34 mouse cellular contexts compared by ENCODE assay signal in genomic region chr8:55028371-55028770, GRCm38 (mm10).
"Had no signal": no experiment of that assay in that cellular context is flagged by ENCODE, and none has a peak within 500 bp of the region (broad histone marks: within the 10 kb centered on the region; RNA-seq: fewer than 3 reads in every experiment).

No protein-coding gene starts in this region.

- H3K36me3 ChIP-seq: heart, embryonic 10.5 days; heart, embryonic 12.5 days; heart, embryonic 13.5 days; heart, embryonic 15.5 days; hindbrain, embryonic 10.5 days; hindbrain, embryonic 12.5 days; hindbrain, embryonic 13.5 days; hindbrain, embryonic 15.5 days; intestine, embryonic 15.5 days; kidney, embryonic 15.5 days had no signal

- H3K27me3 ChIP-seq: heart, embryonic 12.5 days; heart, embryonic 13.5 days; heart, embryonic 15.5 days; hindbrain, embryonic 12.5 days; hindbrain, embryonic 13.5 days; hindbrain, embryonic 15.5 days; intestine, embryonic 15.5 days; kidney, embryonic 15.5 days had no signal

- ATAC-seq: hindbrain, embryonic 16.5 days; hindbrain, postnatal 0 days; inflammation-experienced regulatory T-cells, adult 6 months; intestine, embryonic 15.5 days; intestine, embryonic 16.5 days; intestine, postnatal 0 days had no signal

- H3K9me3 ChIP-seq: heart, embryonic 10.5 days; heart, embryonic 12.5 days; heart, embryonic 13.5 days; heart, embryonic 15.5 days; hindbrain, embryonic 10.5 days; hindbrain, embryonic 12.5 days; hindbrain, embryonic 13.5 days; hindbrain, embryonic 15.5 days; intestine, embryonic 15.5 days; kidney, embryonic 15.5 days had no signal

- H3K4me3 ChIP-seq: heart, adult 2 months; heart, embryonic 10.5 days; heart, embryonic 12.5 days; heart, embryonic 13.5 days; heart, embryonic 15.5 days; hindbrain, embryonic 10.5 days; hindbrain, embryonic 12.5 days; hindbrain, embryonic 13.5 days; hindbrain, embryonic 15.5 days; intestine, embryonic 15.5 days; kidney, embryonic 15.5 days had no signal

- H3K27ac ChIP-seq: heart, adult 2 months; heart, embryonic 10.5 days; heart, embryonic 13.5 days; heart, embryonic 15.5 days; hindbrain, embryonic 10.5 days; hindbrain, embryonic 12.5 days; hindbrain, embryonic 13.5 days; hindbrain, embryonic 14.5 days; hindbrain, embryonic 15.5 days; hindbrain, postnatal 0 days; intestine, embryonic 15.5 days; kidney, embryonic 15.5 days; kidney, postnatal 0 days had no signal

- H3K9ac ChIP-seq: heart, embryonic 12.5 days; heart, embryonic 13.5 days; heart, embryonic 15.5 days; hindbrain, embryonic 12.5 days; hindbrain, embryonic 13.5 days; hindbrain, embryonic 14.5 days; hindbrain, embryonic 15.5 days; intestine, embryonic 15.5 days; kidney, embryonic 15.5 days had no signal

- H3K4me2 ChIP-seq: heart, embryonic 11.5 days; heart, embryonic 12.5 days; heart, embryonic 13.5 days; heart, embryonic 15.5 days; hindbrain, embryonic 12.5 days; hindbrain, embryonic 13.5 days; hindbrain, embryonic 14.5 days; hindbrain, embryonic 15.5 days; intestine, embryonic 15.5 days; kidney, embryonic 15.5 days had no signal

- DNase-seq: heart, adult 2 months; heart, postnatal 10 days; heart, postnatal 14 days; heart, postnatal 36 days; heart, postnatal 4 days; kidney, adult 11 months; kidney, adult 18-20 months; kidney, adult 2 months; kidney, adult 8-10 months; kidney, adult 9 months; kidney, postnatal 10 days; kidney, postnatal 14 days; kidney, postnatal 36 days; kidney, postnatal 4 days; layer of hippocampus, adult 9-11 months; layer of hippocampus, postnatal 36 days had no signal

- H3K4me1 ChIP-seq: heart, embryonic 10.5 days; heart, embryonic 12.5 days; heart, embryonic 13.5 days; heart, embryonic 15.5 days; intestine, embryonic 15.5 days; kidney, embryonic 15.5 days had no signal
